Mouse (Mus musculus) kidney, embryonic 14.5 days (tissue): ENCODE measurements around the gene Six6. TPM values are rescaled to one million over a fixed set of nuclear protein-coding genes. Genes with fewer than 3 reads are reported as not detected.

Source experiments
- ATAC-seq: fragments of 200-750 bp; cut with Nextera tagmentation; 2 replicates; pipeline ENCODE4 v1.8.0; 2017; ENCODE audit warnings: moderate number of reproducible peaks, mild to moderate bottlenecking, moderate TSS enrichment, moderate library complexity; ENCODE audit not compliant: low FRiP score, low TSS enrichment
- H3K27ac ChIP-seq: fragments of 300-500 bp; sonication (generic); 2 replicates; pipeline ENCODE4 v1.5.1; 2014; ENCODE audit warnings: low read depth, mild to moderate bottlenecking, low read length, moderate library complexity, mixed read lengths
- H3K27me3 ChIP-seq: fragments of 300-500 bp; sonication (generic); 2 replicates; pipeline ENCODE4 v1.6.1; 2014; ENCODE audit warnings: mild to moderate bottlenecking, low read length; ENCODE audit not compliant: control insufficient read depth, insufficient read depth
- H3K36me3 ChIP-seq: fragments of 300-500 bp; sonication (generic); 2 replicates; pipeline ENCODE4 v1.6.1; 2014; ENCODE audit warnings: low read length, mixed read lengths; ENCODE audit not compliant: control insufficient read depth, insufficient read depth
- H3K4me1 ChIP-seq: fragments of 300-500 bp; sonication (generic); 2 replicates; pipeline ENCODE4 v1.6.1; 2014; ENCODE audit warnings: low read length, mixed read lengths; ENCODE audit not compliant: control insufficient read depth, insufficient read depth
- H3K4me2 ChIP-seq: fragments of 300-500 bp; sonication (generic); replicated peaks from 2 replicates; pipeline ENCODE4 v1.6.1; 2014; ENCODE audit warnings: low read depth, mild to moderate bottlenecking, low read length
- H3K4me3 ChIP-seq: fragments of 300-500 bp; sonication (generic); 2 replicates; pipeline ENCODE4 v1.5.1; 2014; ENCODE audit warnings: mild to moderate bottlenecking, low read length
- H3K9ac ChIP-seq: fragments of 300-500 bp; sonication (generic); 2 replicates; pipeline ENCODE4 v1.6.1; 2014; ENCODE audit warnings: low read depth, mild to moderate bottlenecking, low read length, moderate library complexity
- H3K9me3 ChIP-seq: fragments of 300-500 bp; sonication (generic); 2 replicates; pipeline ENCODE4 v1.6.1; 2016; ENCODE audit warnings: low read length; ENCODE audit not compliant: control insufficient read depth
- WGBS: fragments of 180-500 bp; shearing (Covaris S2); extraction: QIAGEN DNeasy Blood & Tissue Kit; methylation state at CpG from one replicate; pipeline ENCODE4 v1.1.7; 2014; 5-methylcytosine and 5-hydroxymethylcytosine counted together
- polyA plus RNA-seq: library from polyadenylated mRNA; unstranded; fragments of >200 nt; fragmentation: Nextera tagmentation; extraction: Ambion mirVana; gene quantifications from 2 replicates; pipeline ENCODE4 v1.2.1, GENCODE M21; 2014

Six6 gene
- polyA plus RNA-seq, 1 experiment from 2014 or later = not detected

GRCm38 (mm10) chr12:72973161-72973560 is 33.5 kb downstream of the Six6 start:
- ATAC-seq = 0 out of 2 replicates have a peak, but pooled peaks have one; percentile 52
- whole genome bisulfite sequencing = 9% methylated on average over 6 of the region's 6 CpGs

GRCm38 (mm10) chr12:72976172-72976571 is 36.5 kb downstream of the Six6 start:
- Histone ChIP-seq H3K27ac (no peak overlapping the region), H3K9me3 (no peaks in the 10 kb centered on the region), H3K9ac (no peak overlapping the region), H3K4me1 (no peaks in the 10 kb centered on the region), H3K4me3 (peak overlapping the region; percentile 9; the same call in 1 of the 2 replicates), H3K27me3 (no peaks in the 10 kb centered on the region), H3K36me3 (no peaks in the 10 kb centered on the region), H3K4me2 (peak overlapping the region; percentile 43)
- 4% methylated on average over 7 of the region's 7 CpGs for WGBS
- ATAC-seq = no peak

More at GRCm38 (mm10) chr12:72973161-72973560, 33.5 kb downstream of the Six6 start:
- Histone ChIP-seq H3K27ac (no peak overlapping the region), H3K4me1 (no peaks in the 10 kb centered on the region), H3K9me3 (no peaks in the 10 kb centered on the region), H3K9ac (no peak overlapping the region), H3K4me2 (no peak overlapping the region), H3K27me3 (no peaks in the 10 kb centered on the region), H3K36me3 (no peaks in the 10 kb centered on the region), H3K4me3 (no peak overlapping the region)

DNA sequence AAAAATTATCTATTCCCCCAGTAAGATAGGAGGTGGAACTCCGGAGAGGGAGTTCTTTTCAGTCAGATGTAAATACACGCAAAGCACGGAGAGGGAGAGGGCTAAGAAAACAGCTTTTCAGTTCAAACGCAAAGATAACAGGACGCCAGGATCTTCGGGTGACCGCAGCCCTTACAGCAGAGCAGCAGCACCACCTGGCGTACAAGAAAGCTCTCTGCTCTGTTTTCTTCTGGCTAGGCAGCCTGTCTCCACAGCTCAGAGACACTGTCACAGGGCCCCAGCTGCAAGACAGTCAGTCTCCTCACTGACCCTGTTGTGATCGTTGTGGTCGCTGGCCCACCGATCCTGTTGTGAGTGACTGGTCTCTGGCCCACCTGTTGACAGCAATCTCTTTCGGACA is 37.0 kb downstream of the Six6 start:
- no peaks in the 10 kb centered on the region for H3K9me3 ChIP-seq
- no peak overlapping the region for H3K27ac ChIP-seq
- peak; percentile 80; the same call in 1 of the 2 replicates for ATAC-seq
- H3K27me3 ChIP-seq = no peaks in the 10 kb centered on the region
- peak overlapping the region; percentile 43 for H3K4me2 ChIP-seq
- H3K4me3 ChIP-seq = peak overlapping the region; percentile 9; the same call in 1 of the 2 replicates
- H3K9ac ChIP-seq = no peak overlapping the region
- H3K4me1 ChIP-seq = no peaks in the 10 kb centered on the region
- WGBS = under 1% methylated on average over 12 of the region's 12 CpGs
- H3K36me3 ChIP-seq = no peaks in the 10 kb centered on the region

DNA sequence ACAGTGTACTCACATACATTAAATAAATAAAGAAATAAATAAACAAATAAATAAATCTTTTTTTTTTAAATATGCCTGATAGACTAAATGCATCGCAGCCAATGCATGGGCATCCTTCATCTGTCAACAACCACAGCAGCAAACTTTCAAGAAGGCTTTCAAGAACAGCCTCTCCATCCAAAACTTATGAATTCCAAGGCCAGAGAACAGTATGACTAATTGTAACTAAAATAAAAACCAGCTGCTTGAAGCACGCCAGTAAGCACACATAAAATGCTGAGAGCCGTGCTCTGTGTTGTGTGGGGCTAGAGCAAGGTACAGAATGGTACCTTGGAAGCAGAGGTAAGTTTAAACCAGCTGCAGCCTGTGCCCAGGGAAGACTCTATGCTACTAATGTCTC is 38.2 kb downstream of the Six6 start:
- no peak overlapping the region for H3K9ac ChIP-seq
- no peaks in the 10 kb centered on the region for H3K9me3 ChIP-seq
- H3K4me3 ChIP-seq = no peak overlapping the region
- no peaks in the 10 kb centered on the region for H3K36me3 ChIP-seq
- no peak overlapping the region for H3K4me2 ChIP-seq
- H3K27ac ChIP-seq = no peak overlapping the region
- H3K4me1 ChIP-seq = no peaks in the 10 kb centered on the region
- no peaks in the 10 kb centered on the region for H3K27me3 ChIP-seq
- WGBS = 81% methylated on average over 3 of the region's 3 CpGs
- no peak for ATAC-seq

- H3K27me3 ChIP-seq = no peaks in the 10 kb centered on the region
- WGBS = 86% methylated on average over 5 of the region's 5 CpGs
- no peaks in the 10 kb centered on the region for H3K4me1 ChIP-seq
- H3K4me2 ChIP-seq = no peak overlapping the region
- no peaks in the 10 kb centered on the region for H3K9me3 ChIP-seq
- H3K36me3 ChIP-seq = no peaks in the 10 kb centered on the region
- H3K27ac ChIP-seq = no peak overlapping the region
- H3K4me3 ChIP-seq = no peak overlapping the region
- no peak overlapping the region for H3K9ac ChIP-seq
- no peak for ATAC-seq
Observed at GRCm38 (mm10) chr12:72979236-72979635, 39.5 kb downstream of the Six6 start.

DNA sequence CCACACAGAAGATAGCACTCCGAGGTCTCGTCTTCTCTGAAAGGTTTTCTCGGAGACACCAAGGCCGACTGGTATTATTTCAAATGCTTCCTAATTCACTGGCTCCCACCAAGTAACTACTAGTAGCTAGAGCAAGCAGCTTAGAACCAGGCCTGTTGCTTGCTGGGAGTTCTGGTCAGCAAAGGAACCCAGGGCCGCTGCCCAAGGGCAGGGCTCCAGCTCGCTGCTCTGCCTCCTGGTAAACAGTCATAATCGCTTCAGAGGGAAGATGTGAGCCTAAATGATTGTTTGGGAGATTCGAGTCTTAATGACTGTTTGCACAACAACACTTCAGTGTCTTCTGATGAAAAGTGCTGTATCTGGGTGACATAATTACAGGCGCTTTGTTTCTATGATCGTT is 42.9 kb downstream of the Six6 start:
- Histone ChIP-seq H3K9me3 (no peaks in the 10 kb centered on the region), H3K36me3 (no peaks in the 10 kb centered on the region), H3K27ac (no peak overlapping the region), H3K4me1 (no peaks in the 10 kb centered on the region), H3K4me3 (no peak overlapping the region), H3K4me2 (no peak overlapping the region), H3K9ac (no peak overlapping the region), H3K27me3 (no peaks in the 10 kb centered on the region)
- ATAC-seq = no peak
- WGBS = 75% methylated on average over 10 of the region's 10 CpGs

GRCm38 (mm10) chr12:72983071-72983857 is 43.6 kb downstream of the Six6 start:
- Histone ChIP-seq H3K9ac (no peak overlapping the region), H3K4me1 (no peaks in the 10 kb centered on the region), H3K27me3 (no peaks in the 10 kb centered on the region), H3K4me3 (no peak overlapping the region), H3K9me3 (no peaks in the 10 kb centered on the region), H3K27ac (no peak overlapping the region), H3K4me2 (no peak overlapping the region), H3K36me3 (no peaks in the 10 kb centered on the region)
- no peak for ATAC-seq
- 83% methylated on average over 8 of the region's 8 CpGs for WGBS

Other genes starting within 250 kb of the Six6 start
- gene Ppm1a, start 182.4 kb upstream of the Six6 start, polyA plus RNA-seq = 58.2 and 73.8 TPM in 2 replicates
- gene 4930447C04Rik, start 882 bp downstream of the Six6 start, polyA plus RNA-seq = 1.5 and 2.3 TPM in 2 replicates
- gene Six1, start 114.0 kb downstream of the Six6 start, polyA plus RNA-seq = 0.12 and 0.16 TPM in 2 replicates
- 4.5 and 7.5 TPM in 2 replicates for gene Six4, start 173.6 kb downstream of the Six6 start, polyA plus RNA-seq
- gene Mnat1, start 183.8 kb downstream of the Six6 start, polyA plus RNA-seq = 43.4 and 54.8 TPM in 2 replicates